Mouse (Mus musculus): ENCODE measurements around the gene Tbc1d19.

Tbc1d19 gene

DNA sequence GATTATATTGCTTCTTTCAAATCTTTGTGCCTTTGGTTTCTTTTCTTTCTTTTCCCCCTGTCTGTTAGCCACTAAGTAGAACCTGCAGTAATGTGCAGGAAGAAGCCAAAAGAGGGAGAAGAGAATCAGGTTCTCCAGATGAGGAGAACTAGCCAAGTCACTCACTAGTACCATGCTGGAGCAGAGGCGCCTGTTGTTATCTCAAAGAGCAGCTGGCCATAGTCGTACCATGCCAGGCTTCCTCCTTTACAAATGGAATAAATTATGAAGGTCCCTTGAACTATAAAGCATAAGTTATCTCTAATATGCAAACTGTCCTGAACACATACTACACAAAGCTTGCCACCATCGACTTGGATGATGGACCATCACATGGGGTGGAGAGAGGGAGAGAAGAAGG, 99.8 kb downstream of the Tbc1d19 start:
- DNase-seq (ENCODE audit: low spot score in 2 of 2): no peak

DNA sequence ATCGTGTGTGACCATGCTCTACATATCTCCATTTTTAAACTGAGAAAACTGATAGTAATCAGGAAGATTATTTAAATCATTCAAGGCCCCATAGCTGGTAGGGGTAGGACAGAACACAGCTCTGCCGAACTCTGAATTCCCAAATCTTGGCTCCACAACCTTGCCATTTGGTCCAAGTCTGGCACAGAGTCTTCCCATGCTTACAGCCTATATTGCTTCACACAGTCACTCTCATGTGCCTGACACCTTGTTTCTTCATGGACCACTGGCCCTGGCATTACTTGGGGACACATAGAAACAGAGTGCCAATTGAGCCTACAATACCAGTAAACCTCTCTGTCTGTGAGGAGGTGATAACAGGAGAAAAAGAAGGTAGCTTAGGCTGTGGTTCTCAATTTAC, 111.0 kb downstream of the Tbc1d19 start:
- no peak for DNase-seq (ENCODE audit: low spot score in 2 of 2)

DNA sequence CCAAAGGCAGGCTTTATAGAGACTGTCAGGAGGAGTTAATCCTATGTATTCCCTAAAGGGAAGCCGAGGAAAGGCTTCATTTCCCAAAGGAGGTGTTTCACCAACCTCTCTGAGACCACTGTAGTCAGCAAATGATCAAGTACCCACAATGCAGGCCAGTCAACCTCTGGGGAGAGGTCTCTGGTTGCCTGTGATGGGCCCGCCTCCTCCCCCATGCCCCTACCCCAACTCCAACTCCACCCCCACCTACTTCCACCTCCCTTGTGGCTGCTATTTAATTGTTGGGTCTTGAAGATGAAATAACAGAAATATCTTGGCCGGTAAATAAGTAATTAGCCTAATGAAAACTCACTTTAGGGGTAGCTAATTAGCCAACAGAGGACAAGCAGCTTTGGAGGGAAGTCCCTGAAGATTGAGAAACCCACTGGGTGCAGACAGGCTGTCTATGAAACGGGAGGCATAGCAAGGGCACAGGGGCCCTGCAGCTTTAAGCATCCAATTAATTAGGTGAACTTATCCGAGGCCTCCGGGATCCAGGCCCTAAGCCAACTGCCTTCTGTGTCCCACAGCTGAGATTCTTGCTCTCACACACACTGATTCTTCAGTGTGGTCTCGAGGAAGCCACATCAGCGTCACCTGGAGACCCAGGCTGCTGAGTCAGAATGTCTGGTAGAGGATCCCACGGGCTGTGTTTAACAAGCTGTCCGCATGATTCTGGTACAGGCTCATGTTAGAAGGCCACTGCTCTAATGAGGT, 112.9 kb downstream of the Tbc1d19 start:
- no peak for DNase-seq (ENCODE audit: low spot score in 2 of 2)

DNA sequence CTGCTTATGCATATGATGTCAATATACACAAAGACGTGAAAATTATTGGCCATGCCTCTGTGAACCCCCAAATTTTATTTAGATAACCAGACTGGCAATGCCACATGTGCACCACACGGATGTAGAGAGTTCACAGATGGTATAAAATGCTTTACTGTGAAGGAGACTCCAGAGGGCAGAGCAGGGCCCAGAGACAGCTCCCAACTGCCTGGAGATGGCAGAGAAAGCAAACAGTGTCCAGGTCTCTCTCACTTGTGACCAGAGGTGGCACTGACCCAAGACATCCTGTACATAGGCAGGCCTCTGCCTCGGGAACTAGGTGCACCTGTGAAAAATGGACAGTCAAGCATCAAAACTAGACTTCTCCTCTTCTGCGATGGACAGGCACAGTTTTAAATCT, 114.6 kb downstream of the Tbc1d19 start:
- DNase-seq (ENCODE audit: low spot score in 2 of 2): no peak

DNA sequence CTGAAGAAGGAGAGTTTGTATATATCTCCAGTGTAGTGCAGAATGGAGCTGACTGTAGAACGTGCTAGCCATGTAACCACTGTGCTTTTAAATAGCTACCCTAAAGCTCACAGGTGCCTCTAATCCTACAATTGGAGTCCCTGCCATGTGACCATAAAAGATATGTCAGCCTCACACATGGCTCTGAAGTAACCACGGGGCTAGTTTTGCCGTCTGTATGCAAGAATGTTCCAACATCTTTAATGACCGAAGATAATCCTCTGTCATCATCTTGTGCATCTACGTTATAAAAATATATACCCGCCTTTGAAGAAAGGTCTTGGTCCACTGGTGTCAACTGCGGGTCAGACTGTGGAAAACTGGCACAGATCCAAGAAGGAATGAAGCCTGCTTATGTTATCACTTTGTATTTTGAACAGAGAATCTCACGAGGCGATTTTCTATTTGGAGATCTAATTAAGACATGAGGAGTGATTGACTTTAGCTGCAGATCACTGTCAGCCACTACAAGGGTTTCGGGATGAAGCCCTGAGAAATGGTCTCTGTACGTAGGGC, 117.0 kb downstream of the Tbc1d19 start:
- DNase-seq (ENCODE audit: low spot score in 2 of 2): no peak

DNA sequence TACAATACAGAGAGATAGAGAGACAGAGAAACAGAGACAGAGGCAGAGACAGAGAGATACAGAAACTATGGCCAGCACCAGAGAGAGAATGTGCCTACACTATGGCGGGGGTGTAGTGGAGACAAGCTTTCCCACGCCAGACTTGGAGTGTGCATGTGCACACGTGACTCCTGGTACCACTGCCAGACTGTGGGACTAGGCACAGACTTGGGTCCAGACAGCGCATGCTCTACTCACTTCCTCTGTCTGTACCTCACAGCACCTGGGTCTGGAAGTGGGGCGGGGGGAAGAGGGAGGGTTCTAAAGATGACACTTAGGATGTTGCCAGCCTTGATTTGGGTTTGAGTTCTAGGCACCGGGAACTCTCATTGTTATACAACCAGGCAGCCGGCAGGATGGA, 118.5 kb downstream of the Tbc1d19 start:
- DNase-seq (ENCODE audit: low spot score in 2 of 2): no peak

DNA sequence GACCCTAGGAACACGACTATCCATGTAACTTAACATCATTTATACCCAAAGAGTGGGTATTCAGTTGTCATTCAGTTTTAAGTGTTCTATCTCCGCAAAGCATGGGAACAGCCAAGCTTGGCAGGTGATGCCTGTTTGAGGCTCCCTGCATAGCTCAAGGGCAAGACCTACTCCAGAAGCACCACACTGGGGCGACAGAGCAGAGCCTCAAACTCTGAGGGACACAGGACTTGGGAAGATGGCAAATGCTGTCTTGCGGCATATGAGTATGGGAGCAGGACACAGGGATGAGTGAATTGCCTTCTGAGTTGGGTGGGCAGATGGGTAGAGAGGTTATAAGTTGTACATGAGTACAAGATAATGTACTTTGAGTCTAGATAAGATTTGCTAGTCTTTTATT, 119.1 kb downstream of the Tbc1d19 start:
- no peak for DNase-seq (ENCODE audit: low spot score in 2 of 2)

DNA sequence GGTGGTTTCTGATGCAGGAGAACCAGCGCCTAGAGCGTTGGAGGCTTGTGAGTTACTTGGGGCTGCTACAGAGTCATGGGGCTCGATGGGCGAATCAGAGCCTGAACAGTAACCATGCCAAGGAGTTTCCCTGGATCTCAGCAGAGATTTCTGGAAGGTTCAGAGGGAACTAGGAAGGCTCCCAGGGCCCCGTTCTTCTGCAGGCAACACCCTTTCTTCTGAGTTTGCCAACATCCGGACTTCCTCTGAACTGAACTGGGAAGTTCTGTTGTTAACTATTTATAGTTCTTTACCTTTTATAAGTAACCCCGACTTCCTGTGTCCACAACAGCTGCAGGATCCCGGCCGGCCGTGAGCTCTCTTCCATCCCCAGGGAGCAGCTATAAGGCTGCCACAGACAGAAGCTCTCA, 119.8 kb downstream of the Tbc1d19 start:
- no peak for DNase-seq (ENCODE audit: low spot score in 2 of 2)

DNA sequence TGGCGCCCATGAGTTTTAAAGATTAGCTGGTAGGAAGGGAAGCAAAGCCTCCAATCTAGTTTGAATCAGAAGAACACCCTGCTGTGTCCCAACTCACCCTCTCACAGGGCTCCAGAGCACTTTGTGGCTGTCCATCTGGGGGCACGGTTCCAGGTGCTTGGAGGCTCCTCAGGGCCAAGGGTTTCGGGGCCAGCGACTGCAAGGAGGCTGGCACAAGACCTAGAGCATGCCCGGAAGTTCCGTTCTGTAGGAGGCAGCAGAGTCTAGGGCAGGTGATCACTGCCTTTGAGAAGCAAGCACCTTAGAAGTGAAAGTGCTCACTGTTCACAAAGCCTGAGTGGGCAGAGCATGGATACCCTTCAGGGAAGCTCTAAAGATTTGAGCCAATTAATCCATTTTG, 120.4 kb downstream of the Tbc1d19 start:
- no peak for DNase-seq (ENCODE audit: low spot score in 2 of 2)

DNA sequence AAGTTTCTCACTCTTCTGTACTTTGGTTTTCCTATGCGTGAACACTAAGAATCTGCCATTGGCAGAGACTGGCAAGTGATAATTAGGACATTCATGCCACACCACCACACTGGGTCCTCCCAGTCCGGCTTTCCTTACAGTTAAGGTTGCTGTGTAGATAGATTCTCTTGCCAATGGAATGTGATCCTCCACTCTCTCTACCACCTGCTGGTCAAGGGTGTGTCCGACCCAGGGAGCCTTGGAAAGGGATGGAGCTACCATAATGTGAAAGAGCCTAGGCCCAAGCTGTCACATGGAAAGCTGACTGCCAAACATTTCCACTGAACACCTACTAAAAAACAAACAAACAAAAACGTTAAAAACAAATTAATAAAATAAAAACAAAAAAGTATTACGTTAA, 121.6 kb downstream of the Tbc1d19 start:
- DNase-seq (ENCODE audit: low spot score in 2 of 2): no peak

DNA sequence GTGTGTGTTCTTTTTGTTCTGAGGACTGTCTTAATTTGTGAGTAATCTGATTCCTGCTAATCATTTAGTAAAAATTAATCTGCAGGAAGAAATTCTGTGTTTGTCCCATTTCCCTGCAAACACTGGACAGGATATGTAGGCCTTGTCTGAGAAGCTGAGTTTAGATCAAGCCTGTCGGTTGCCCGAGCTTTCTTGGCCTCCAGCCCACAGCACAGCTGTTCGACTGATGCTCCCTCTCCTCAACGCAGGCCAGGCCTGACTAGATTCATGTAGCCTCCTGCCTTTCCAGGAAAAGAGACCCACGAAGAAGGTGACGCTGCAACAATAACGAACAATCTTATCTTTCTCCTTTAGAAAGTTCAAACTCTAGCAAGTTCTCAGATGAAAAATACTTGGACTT, 124.2 kb downstream of the Tbc1d19 start:
- DNase-seq (ENCODE audit: low spot score in 2 of 2): peak in 1 of 2 experiments; percentile 42

DNA sequence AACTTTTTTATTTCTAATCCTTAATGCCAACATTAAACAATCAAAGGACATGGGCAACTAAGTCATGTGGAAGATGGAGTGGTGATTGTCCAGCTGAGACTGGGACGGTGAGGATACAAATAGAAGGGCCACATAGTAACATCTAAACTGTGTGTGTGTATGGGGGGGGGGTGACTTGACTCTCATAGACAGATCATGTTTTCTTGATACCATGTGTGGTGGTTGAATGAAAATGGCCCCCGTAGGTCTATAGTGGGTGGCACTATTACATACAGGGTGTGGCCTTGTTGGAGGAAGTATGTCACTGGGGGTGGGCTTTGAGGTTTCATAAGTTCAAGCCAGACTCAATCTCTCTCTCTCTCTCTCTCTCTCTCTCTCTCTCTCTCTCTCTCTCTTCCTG, 124.6 kb downstream of the Tbc1d19 start:
- DNase-seq (ENCODE audit: low spot score in 2 of 2): no peak

DNA sequence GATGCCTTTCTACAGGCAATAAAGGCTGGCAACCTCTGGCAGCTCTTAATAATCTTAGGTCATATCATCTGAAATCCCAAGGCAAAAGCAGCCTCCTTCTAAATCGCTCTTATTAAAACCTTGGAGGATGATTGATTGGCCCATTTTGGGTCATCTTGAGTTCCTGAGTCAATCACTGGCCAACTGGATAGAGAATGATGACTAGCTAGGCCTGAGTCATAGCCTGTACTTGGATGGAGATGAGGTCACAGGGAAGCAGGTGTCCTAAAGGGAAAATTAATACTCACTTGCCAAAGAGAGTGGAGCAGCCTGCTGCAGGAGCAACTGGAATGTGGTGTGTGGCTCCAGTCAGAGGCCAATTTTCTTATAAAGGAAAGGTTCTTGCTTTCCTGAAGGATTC, 125.4 kb downstream of the Tbc1d19 start:
- no peak for DNase-seq (ENCODE audit: low spot score in 2 of 2)

DNA sequence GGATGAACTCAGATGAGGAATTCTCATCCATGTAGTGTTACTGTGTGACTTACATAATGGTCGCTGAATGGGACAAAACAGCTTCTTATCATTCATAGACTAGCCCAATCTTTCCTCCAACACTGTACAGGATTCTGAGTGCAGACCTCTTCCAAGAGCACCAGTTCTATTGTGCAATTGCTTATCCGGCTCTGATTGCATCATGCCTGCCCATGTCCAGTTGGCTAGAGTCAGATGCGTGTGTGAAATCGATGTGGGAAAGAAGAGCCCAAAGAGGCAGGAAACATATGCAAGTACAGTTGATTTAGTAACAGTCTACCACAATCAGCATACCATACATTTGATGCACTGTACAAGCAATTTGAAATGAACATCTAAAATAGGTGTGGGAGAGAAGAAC, 127.8 kb downstream of the Tbc1d19 start:
- DNase-seq (ENCODE audit: low spot score in 2 of 2): no peak

DNA sequence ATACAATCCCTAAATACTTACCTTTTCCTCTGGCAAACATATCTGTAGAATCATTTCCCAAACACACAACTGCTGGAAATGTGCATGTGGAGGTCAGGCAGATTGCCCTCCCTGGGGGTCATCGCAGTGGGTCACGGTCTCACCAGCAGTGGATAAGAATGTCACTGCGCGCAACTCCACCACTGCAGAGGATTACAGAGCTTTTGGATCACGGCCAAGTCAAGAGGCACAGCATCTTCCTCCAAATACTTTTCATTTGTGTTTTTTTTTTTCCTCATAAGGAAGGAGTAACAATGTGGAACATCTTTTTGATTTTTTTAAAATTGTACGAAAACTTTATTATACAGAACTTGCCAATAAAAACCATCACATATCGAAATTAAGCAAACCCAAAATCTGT, 129.6 kb downstream of the Tbc1d19 start:
- DNase-seq (ENCODE audit: low spot score in 2 of 2): no peak

DNA sequence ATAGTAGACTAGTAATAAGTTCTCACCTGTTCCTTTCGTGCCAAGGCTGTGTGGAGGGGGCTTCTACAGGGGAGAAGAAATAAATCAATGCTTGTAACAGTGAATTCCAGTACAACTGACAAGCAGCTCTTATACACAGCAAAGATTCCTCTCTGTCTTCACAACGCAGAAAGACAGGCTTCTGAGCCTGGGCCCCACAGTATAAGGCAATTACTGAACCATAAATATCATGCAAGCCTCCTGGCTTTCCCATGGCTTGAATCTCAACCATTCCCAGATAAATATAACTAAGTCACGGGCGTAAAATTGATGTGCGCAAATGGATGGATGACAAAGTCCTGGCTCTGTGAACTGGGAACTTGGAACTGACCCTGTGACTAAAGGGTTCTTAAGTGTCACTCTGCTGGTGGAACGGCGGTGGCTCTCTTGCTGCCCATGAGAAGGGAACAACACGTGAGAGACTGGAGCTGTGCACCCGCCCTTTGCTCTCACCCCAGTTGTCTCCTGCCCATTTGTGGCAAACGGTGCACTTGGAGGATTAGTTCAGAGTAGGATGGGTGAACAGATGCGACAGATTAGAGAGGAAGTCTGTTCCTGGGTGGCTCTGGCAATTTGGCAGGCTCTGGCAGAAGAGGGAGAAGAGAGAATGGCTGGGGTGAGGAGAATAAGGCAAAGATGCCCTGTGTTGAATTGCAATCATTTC, 132.1 kb downstream of the Tbc1d19 start:
- no peak for DNase-seq (ENCODE audit: low spot score in 2 of 2)

DNA sequence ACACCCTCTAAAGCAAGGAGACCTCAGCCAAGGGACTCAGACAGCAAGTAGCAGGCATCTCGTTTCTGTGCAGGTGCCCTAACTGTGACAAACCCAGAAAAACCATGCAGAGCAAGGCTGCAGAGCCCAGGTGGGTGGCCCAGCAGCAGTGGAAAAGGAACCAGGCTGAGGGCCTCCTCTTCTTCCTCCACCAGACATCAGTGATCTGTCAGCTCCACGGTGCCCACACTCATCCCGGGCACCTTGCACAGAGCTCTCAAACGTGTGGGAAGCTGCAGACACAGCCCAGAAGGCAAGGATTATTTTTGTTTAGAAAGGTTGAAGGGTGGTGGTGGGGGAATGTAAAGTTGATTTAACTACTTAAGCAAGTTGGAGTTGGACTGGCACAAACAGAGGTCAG, 132.9 kb downstream of the Tbc1d19 start:
- no peak for DNase-seq (ENCODE audit: low spot score in 2 of 2)

DNA sequence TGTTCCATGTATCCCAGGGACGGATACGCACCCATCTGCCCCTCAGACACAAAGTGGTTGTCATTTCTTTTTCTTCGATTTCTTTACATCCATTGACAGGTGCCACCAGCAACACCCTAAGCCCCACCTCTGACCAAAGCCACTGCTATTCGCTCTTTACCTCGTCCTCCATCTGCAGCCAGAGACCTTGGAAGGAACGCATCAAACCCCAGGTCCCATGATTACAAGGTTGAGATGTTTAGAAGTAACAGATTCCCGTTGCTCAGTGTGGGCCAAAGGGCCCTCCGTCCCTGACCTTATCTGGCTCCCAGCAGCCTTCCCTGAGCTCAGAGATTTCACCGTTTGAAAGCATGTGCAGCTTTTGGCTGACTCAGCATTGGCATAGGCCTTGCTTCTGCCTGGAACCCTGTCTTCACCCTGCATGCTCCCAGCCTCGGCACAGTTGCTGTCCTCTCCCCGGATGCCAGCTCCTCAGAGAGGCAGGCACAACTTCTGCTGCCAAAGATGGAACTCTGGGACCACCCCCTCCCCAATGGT, 134.0 kb downstream of the Tbc1d19 start:
- no peak for DNase-seq (ENCODE audit: low spot score in 2 of 2)

DNA sequence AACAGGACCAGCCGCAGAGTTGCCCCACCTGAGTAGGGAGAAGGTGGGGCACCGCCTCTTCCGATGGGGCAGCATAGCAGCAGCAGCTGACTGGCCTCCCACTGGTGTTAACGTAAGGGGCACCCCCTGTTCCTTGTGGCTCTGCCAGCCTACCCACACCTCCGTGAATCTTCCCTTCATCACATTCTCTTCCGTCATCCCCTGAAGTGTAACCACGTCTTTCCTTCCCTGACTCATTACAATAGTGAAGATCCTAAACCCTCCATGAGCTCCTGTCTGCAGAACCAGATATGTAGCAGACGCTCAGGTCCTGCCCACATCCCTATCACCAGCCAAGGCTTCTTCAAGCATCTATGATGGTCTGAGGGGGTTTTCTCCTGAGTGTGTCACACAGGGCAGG, 137.3 kb downstream of the Tbc1d19 start:
- no peak for DNase-seq (ENCODE audit: low spot score in 2 of 2)

DNA sequence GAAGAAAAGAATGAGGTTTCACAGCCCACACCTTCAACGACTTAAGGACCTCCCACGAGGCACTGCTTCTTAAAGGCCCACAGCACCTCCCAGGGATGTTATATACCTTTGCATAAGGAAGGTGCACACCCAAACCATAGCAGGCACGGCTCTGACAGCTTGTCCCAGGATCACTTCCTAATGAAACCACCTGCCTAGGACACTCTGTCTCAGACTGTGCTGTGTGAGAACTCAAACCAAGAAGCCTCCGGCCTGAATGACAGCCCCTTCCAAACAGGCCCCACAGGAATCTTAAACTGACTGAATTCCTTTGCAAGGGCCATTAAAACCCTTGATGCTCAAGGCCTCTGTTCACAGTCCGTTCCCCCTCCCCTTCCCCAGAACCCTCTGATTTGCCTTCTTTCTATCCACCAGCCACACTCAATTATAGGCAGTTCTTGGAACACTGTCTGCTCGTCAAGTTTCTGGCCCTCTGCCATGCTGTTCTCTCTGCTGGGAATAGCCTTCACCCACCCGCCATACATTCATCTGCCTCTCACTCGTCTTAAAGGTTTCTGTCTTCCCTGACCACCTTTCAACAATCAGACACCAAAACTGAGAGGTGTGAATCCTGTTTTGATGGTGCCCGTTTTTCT, 138.3 kb downstream of the Tbc1d19 start:
- DNase-seq (ENCODE audit: low spot score in 2 of 2): no peak

DNA sequence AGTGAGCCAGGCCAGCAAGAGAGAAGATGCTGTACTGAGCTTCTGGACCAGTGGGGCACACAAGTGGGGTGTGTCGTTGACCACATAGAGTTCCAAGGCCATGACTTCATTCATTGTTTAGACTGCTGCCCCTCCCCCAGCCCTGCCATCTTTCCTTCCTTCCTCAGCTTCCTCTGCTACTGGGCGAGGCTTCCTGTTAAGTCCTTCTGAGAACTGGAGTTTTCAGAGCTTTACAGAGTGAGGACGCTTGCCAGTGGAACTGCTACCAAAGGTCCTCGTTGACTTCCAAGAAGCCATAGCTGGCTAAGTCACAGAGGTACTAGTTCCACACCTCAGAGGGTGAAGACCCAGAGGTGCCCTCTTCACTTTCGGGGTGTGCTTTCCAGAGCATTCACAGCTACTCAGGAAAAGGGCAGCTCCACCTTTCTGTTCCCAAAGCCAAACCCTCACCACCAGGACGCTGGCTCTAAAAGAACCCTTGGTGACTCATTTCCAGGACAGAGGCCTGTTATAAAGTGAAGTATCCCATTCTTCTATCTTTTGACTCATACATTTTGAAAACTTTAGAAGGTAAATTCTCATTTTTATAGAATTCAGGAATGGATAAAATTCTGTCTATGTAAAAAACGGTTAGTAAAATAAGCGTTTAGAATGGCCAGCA, 139.3 kb downstream of the Tbc1d19 start:
- no peak for DNase-seq (ENCODE audit: low spot score in 2 of 2)

DNA sequence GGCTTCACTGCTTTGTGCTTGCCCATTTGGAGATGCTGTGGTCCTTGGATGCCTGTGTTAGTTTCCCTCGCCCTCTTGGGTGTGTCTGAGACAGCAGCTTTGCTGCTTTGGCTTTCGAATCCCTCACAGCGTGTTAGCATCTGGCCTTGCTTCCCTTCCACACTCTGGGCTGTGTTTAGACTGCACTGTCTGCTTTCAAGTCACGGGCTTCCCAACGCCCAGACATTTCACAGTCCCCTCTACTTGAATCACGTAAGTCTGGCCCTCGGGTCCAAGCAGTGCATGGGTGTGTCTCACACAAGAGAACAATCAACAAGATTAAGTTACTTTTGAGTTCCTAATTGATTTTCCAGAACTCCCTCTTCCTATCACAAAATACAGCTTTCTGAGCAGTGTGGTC, 140.8 kb downstream of the Tbc1d19 start:
- DNase-seq (ENCODE audit: low spot score in 2 of 2): no peak

Data from frontal cortex, postnatal 10 days (tissue).